ENCODE assay signal across 8 mouse cellular contexts in genomic region chr9:65667701-65668100, GRCm38 (mm10). TPM values are rescaled to one million over a fixed set of nuclear protein-coding genes. Genes with fewer than 3 reads are reported as not detected.
DNase-seq lines count a peak whose midpoint lies in the region; ATAC-seq and TF ChIP-seq lines count a peak whose summit lies in the region.

Gene Oaz2, plus strand, starts transcription at chr9:65668001.

- H3K4me3 ChIP-seq in testis, adult 2 months (ENCODE audit: control insufficient read depth, low read depth, low read length) = no peak within 1 kb of the TSS
- no peak within 1 kb of the TSS for H3K4me3 ChIP-seq in forebrain, embryonic 11.5 days (ENCODE audit: low read depth, low read length)
- no peak within 1 kb of the TSS for H3K4me3 ChIP-seq in liver, embryonic 11.5 days (ENCODE audit: low read depth, low read length)
- no peak within 1 kb of the TSS for H3K4me3 ChIP-seq in stomach, embryonic 16.5 days (replicated peaks; ENCODE audit: low read length)

- TF ChIP-seq CTCF in testis, adult 2 months (IDR thresholded peaks at IDR 0.05; ENCODE audit: control insufficient read depth, insufficient read depth, insufficient replicate concordance, low read depth, low read length) = no peak

- peaks cover 8% of the 10 kb centered on the region for H3K4me1 ChIP-seq in testis, adult 2 months (ENCODE audit: control insufficient read depth, insufficient read depth, low read length)
- H3K4me1 ChIP-seq in forebrain, embryonic 11.5 days (replicated peaks; ENCODE audit: control insufficient read depth, insufficient read depth, low read length) = no peaks in the 10 kb centered on the region
- H3K4me1 ChIP-seq in liver, embryonic 11.5 days (replicated peaks; ENCODE audit: control insufficient read depth, insufficient read depth, low read length) = peaks cover 2% of the 10 kb centered on the region; the same call in 1 of the 2 replicates
- peaks cover 6% of the 10 kb centered on the region for H3K4me1 ChIP-seq in stomach, embryonic 16.5 days (ENCODE audit: control insufficient read depth, insufficient read depth, low read length)

- H3K36me3 ChIP-seq in testis, adult 2 months (ENCODE audit: control insufficient read depth, insufficient read depth, low read length) = no peaks in the 10 kb centered on the region
- H3K36me3 ChIP-seq in forebrain, embryonic 11.5 days (ENCODE audit: control insufficient read depth, insufficient read depth, low read length) = no peaks in the 10 kb centered on the region
- no peaks in the 10 kb centered on the region for H3K36me3 ChIP-seq in liver, embryonic 11.5 days (ENCODE audit: control insufficient read depth, insufficient read depth, low read length)
- no peaks in the 10 kb centered on the region for H3K36me3 ChIP-seq in stomach, embryonic 16.5 days (ENCODE audit: control insufficient read depth, insufficient read depth, low read length)

- WGBS in forebrain, embryonic 11.5 days = 93% methylated on average over 8 of the region's 8 CpGs
- WGBS in liver, embryonic 11.5 days = 87% methylated on average over 8 of the region's 8 CpGs
- 93% methylated on average over 8 of the region's 8 CpGs for WGBS in stomach, embryonic 16.5 days

- no peak within 1 kb of the TSS for H3K4me2 ChIP-seq in forebrain, embryonic 11.5 days (ENCODE audit: low read depth, low read length, severe bottlenecking)
- H3K4me2 ChIP-seq in liver, embryonic 11.5 days = no peak within 1 kb of the TSS
- H3K4me2 ChIP-seq in stomach, embryonic 16.5 days (ENCODE audit: low read depth, low read length) = no peak within 1 kb of the TSS

- ATAC-seq in forebrain, embryonic 11.5 days (replicated peaks; ENCODE audit: low FRiP score) = no peak
- no peak for ATAC-seq in hematopoietic stem cell, adult 5-6 weeks (replicated peaks in 1 of 2; ENCODE audit: insufficient read depth in 1 of 2, low FRiP score in 2 of 2, low TSS enrichment in 1 of 2, low read depth in 1 of 2, poor library complexity in 2 of 2, severe bottlenecking in 2 of 2)
- no peak for ATAC-seq in liver, embryonic 11.5 days (replicated peaks; ENCODE audit: low FRiP score)
- ATAC-seq in stomach, embryonic 16.5 days (ENCODE audit: insufficient read depth, low FRiP score) = no peak

- no peak within 1 kb of the TSS for H3K9ac ChIP-seq in forebrain, embryonic 11.5 days (ENCODE audit: low read length)
- no peak within 1 kb of the TSS for H3K9ac ChIP-seq in liver, embryonic 11.5 days (ENCODE audit: low read depth, low read length)
- no peak within 1 kb of the TSS for H3K9ac ChIP-seq in stomach, embryonic 16.5 days (ENCODE audit: low read length)

- no peaks in the 10 kb centered on the region for H3K9me3 ChIP-seq in forebrain, embryonic 11.5 days (ENCODE audit: control insufficient read depth, low read length)
- no peaks in the 10 kb centered on the region for H3K9me3 ChIP-seq in liver, embryonic 11.5 days (ENCODE audit: control insufficient read depth, low read length)
- H3K9me3 ChIP-seq in stomach, embryonic 16.5 days (replicated peaks; ENCODE audit: control insufficient read depth, low read length) = no peaks in the 10 kb centered on the region

- H3K27me3 ChIP-seq in testis, adult 2 months (ENCODE audit: control insufficient read depth, insufficient read depth, low read length) = no peaks in the 10 kb centered on the region
- no peaks in the 10 kb centered on the region for H3K27me3 ChIP-seq in forebrain, embryonic 11.5 days (ENCODE audit: control insufficient read depth, insufficient read depth, low read length)
- H3K27me3 ChIP-seq in liver, embryonic 11.5 days (replicated peaks; ENCODE audit: control insufficient read depth, insufficient read depth, low read length) = no peaks in the 10 kb centered on the region
- no peaks in the 10 kb centered on the region for H3K27me3 ChIP-seq in stomach, embryonic 16.5 days (ENCODE audit: control insufficient read depth, insufficient read depth, low read length)

- TF ChIP-seq POLR2A in testis, adult 2 months (IDR thresholded peaks at IDR 0.05; ENCODE audit: control insufficient read depth, low read depth, low read length) = no peak

- no peak for DNase-seq in testis, postnatal 10 days (ENCODE audit: low spot score)
- DNase-seq in forebrain, embryonic 11.5 days (ENCODE audit: low spot score) = no peak
- DNase-seq in liver, embryonic 11.5 days (ENCODE audit: low spot score) = no peak
- DNase-seq in right cerebral cortex, postnatal 14 days = no peak
- DNase-seq in frontal cortex, postnatal 14 days (ENCODE audit: low spot score in 2 of 2) = no peak

- H3K27ac ChIP-seq in testis, adult 2 months (ENCODE audit: control insufficient read depth, insufficient read depth, low read depth, low read length) = no peak within 1 kb of the TSS
- no peak within 1 kb of the TSS for H3K27ac ChIP-seq in forebrain, embryonic 11.5 days (ENCODE audit: low read depth, low read length)
- H3K27ac ChIP-seq in liver, embryonic 11.5 days (ENCODE audit: low read depth, low read length) = no peak within 1 kb of the TSS
- H3K27ac ChIP-seq in stomach, embryonic 16.5 days (ENCODE audit: low read length) = no peak within 1 kb of the TSS

RNA-seq across cellular contexts. Expression of gene Oaz2, which starts in this region (rescaled TPM):
- polyA plus RNA-seq in testis, adult 2 months (2012; rRNA removed) = 147 and 148 TPM in 2 replicates
- polyA plus RNA-seq in forebrain, embryonic 11.5 days (2014; fragmentation: Nextera tagmentation; extraction: Ambion mirVana) = 208 and 218 TPM in 2 replicates
- total RNA-seq in hematopoietic stem cell, adult 5-6 weeks (2017) = 58.5 and 66.4 TPM in 2 replicates
- polyA plus RNA-seq in liver, embryonic 11.5 days (2014; fragmentation: Nextera tagmentation; extraction: Ambion mirVana) = 119 and 123 TPM in 2 replicates
- polyA plus RNA-seq in stomach, embryonic 16.5 days (2015; fragmentation: Nextera tagmentation; extraction: Ambion mirVana) = 200 and 218 TPM in 2 replicates
